Mouse (Mus musculus) liver, embryonic 14.5 days (tissue): ENCODE measurements around the gene L1cam.

Experiments used
- CTCF ChIP-seq: IDR thresholded peaks from 2 replicates; pipeline ENCODE4 v1.5.1; 2016; ENCODE audit warnings: antibody characterized with exemption, low read depth, control low read depth
- EP300 ChIP-seq: IDR thresholded peaks from 2 replicates; pipeline ENCODE4 v1.6.1; 2016; ENCODE audit warnings: antibody characterized with exemption, low read depth

- TF ChIP-seq CTCF = no peak
- TF ChIP-seq EP300 = no peak
Observed at GRCm38 (mm10) chrX:73815072-73815471, 80.8 kb downstream of the L1cam start.
